Comparison of ENCODE assay signal across 9 mouse cellular contexts in genomic region chr3:116904158-116904557, GRCm38 (mm10). TPM values are rescaled to one million over a fixed set of nuclear protein-coding genes. Genes with fewer than 3 reads are reported as not detected.
A peak's percentile ranks its signal among the peaks of the same experiment; 100 is the strongest.
DNase-seq lines count a peak whose midpoint lies in the region; ATAC-seq and TF ChIP-seq lines count a peak whose summit lies in the region.
"Had no signal": no experiment of that assay in that cellular context is flagged by ENCODE, and none has a peak within 500 bp of the region (broad histone marks: within the 10 kb centered on the region; RNA-seq: fewer than 3 reads in every experiment).

No protein-coding gene starts in this region.

- no peak for TF ChIP-seq EP300 in ES-Bruce4 (IDR thresholded peaks at IDR 0.05; ENCODE audit: insufficient read depth, low read depth, low read length)

- H3K4me2 ChIP-seq in lung, embryonic 16.5 days (ENCODE audit: low read depth, low read length): no peak overlapping the region
- H3K4me2 ChIP-seq: limb, embryonic 15.5 days had no signal

- TF ChIP-seq CTCF in ES-Bruce4 (IDR thresholded peaks at IDR 0.05; ENCODE audit: low read depth, low read length): peak; percentile 49

- H3K9ac ChIP-seq in ES-Bruce4 (ENCODE audit: low read depth, poor library complexity, severe bottlenecking): no peak overlapping the region
- no peak overlapping the region for H3K9ac ChIP-seq in lung, embryonic 16.5 days (ENCODE audit: low read length)
- H3K9ac ChIP-seq: limb, embryonic 15.5 days had no signal

- H3K27me3 ChIP-seq in ES-Bruce4 (ENCODE audit: control insufficient read depth, insufficient read depth, low read length, poor library complexity, severe bottlenecking): no peaks in the 10 kb centered on the region
- H3K27me3 ChIP-seq in lung, embryonic 16.5 days (ENCODE audit: control insufficient read depth, insufficient read depth, low read depth, low read length): no peaks in the 10 kb centered on the region
- H3K27me3 ChIP-seq: limb, embryonic 15.5 days had no signal

- no peak overlapping the region for H3K27ac ChIP-seq in ES-Bruce4 (ENCODE audit: insufficient read depth, low read length)
- no peak overlapping the region for H3K27ac ChIP-seq in lung, embryonic 16.5 days (ENCODE audit: low read length)
- H3K27ac ChIP-seq: limb, embryonic 15.5 days had no signal

- peak; percentile 45; the same call in 1 of the 2 replicates for ATAC-seq in lung, embryonic 16.5 days (ENCODE audit: low read depth)

- peak; percentile 71 to 80 for DNase-seq in adrenal gland, adult 18-20 months (ENCODE audit: low spot score in 2 of 2)
- DNase-seq in embryo, embryonic 11 days: peak; percentile 75
- peak; percentile 51 to 53 for DNase-seq in gastrocnemius, postnatal 36 days
- peak; percentile 28 for DNase-seq in large intestine, adult 2 months (ENCODE audit: low read depth, low spot score)
- DNase-seq in retina, postnatal 1 day: peak; percentile 80
- DNase-seq in spleen, postnatal 36 days (ENCODE audit: low spot score in 2 of 2): no peak

- no peaks in the 10 kb centered on the region for H3K9me3 ChIP-seq in ES-Bruce4 (replicated peaks; ENCODE audit: control insufficient read depth, insufficient read depth, low read length, poor library complexity, severe bottlenecking)
- H3K9me3 ChIP-seq in lung, embryonic 16.5 days (ENCODE audit: control insufficient read depth, low read length): no peaks in the 10 kb centered on the region
- H3K9me3 ChIP-seq: limb, embryonic 15.5 days had no signal

- H3K4me3 ChIP-seq in ES-Bruce4 (ENCODE audit: low read depth, low read length): no peak overlapping the region
- no peak overlapping the region for H3K4me3 ChIP-seq in lung, embryonic 16.5 days (ENCODE audit: low read length)
- H3K4me3 ChIP-seq: limb, embryonic 15.5 days had no signal

- intact Hi-C loops in gastrocnemius, postnatal 36 days (cut with DNase I): loop anchor here (2.0 to 5.0 kb wide), 3 partner anchors 157 to 535 kb away; no protein-coding TSS in a partner anchor

- H3K36me3 ChIP-seq in ES-Bruce4 (ENCODE audit: control insufficient read depth, insufficient read depth, low read length, poor library complexity, severe bottlenecking): peaks cover 32% of the 10 kb centered on the region
- no peaks in the 10 kb centered on the region for H3K36me3 ChIP-seq in lung, embryonic 16.5 days (ENCODE audit: control insufficient read depth, insufficient read depth, low read length)

- WGBS in large intestine, adult 2 months: 29% methylated on average over 6 of the region's 6 CpGs
- 16% methylated on average over 6 of the region's 6 CpGs for WGBS in lung, embryonic 16.5 days

- peaks cover 2% of the 10 kb centered on the region for H3K4me1 ChIP-seq in ES-Bruce4 (ENCODE audit: control insufficient read depth, insufficient read depth, low read length)
- no peaks in the 10 kb centered on the region for H3K4me1 ChIP-seq in lung, embryonic 16.5 days (replicated peaks; ENCODE audit: control insufficient read depth, insufficient read depth, low read length)

- no peak for TF ChIP-seq POLR2A in ES-Bruce4 (IDR thresholded peaks at IDR 0.05; ENCODE audit: insufficient read depth, low read length)

RNA-seq across cellular contexts. Expression of gene Frrs1, which starts 44.9 kb away (rescaled TPM):
- 60.3 and 65.0 TPM in 2 replicates for polyA plus RNA-seq in ES-Bruce4 (2011; ENCODE audit: insufficient read depth, insufficient read length, low read depth, missing spikeins)
- total RNA-seq in adrenal gland, adult 18-20 months (2021): 10 to 100 TPM in 1 of 2 experiments, 1 to 10 TPM in 1; 5.0 to 19.6 TPM
- total RNA-seq in gastrocnemius, postnatal 36 days (2021): 1 to 10 TPM; 2.2 to 3.4 TPM
- polyA plus RNA-seq in large intestine, adult 2 months (2012; rRNA removed): 27.1 and 43.5 TPM in 2 replicates
- polyA plus RNA-seq in lung, embryonic 16.5 days (2015; fragmentation: Nextera tagmentation; extraction: Ambion mirVana): 7.2 and 7.5 TPM in 2 replicates

Comparison
In these comparisons a context has a peak if more than half of its experiments do, and no peak if none do; other contexts are left out.
1. DNase-seq: peak in adrenal gland, adult 18-20 months (2 of 2), embryo, embryonic 11 days (single experiment), gastrocnemius, postnatal 36 days (2 of 2), large intestine, adult 2 months (single experiment) and retina, postnatal 1 day (single experiment); none in spleen, postnatal 36 days (0 of 2).